Mouse (Mus musculus): ENCODE results near the gene Cfap77.

The Cfap77 gene

GRCm38 (mm10) chr2:29046151-29046550, 8.7 kb downstream of the Cfap77 start:
- no peak for DNase-seq

- no peak for DNase-seq
Measured at GRCm38 (mm10) chr2:29042124-29042523, 12.7 kb downstream of the Cfap77 start.

- DNase-seq, result no peak
Measured at GRCm38 (mm10) chr2:29041477-29041768, 13.4 kb downstream of the Cfap77 start.

GRCm38 (mm10) chr2:29040594-29041476, 14.0 kb downstream of the Cfap77 start:
- DNase-seq, result no peak

GRCm38 (mm10) chr2:29039741-29040140, 15.1 kb downstream of the Cfap77 start:
- DNase-seq, result no peak

- DNase-seq, result no peak
Measured at GRCm38 (mm10) chr2:29035698-29036097, 19.2 kb downstream of the Cfap77 start.

GRCm38 (mm10) chr2:29034542-29035475, 20.1 kb downstream of the Cfap77 start:
- DNase-seq, result no peak

GRCm38 (mm10) chr2:29031951-29032350, 22.9 kb downstream of the Cfap77 start:
- DNase-seq, result no peak

GRCm38 (mm10) chr2:29030048-29030734, 24.7 kb downstream of the Cfap77 start:
- peak; percentile 12 to 35 for DNase-seq

- DNase-seq, result peak; percentile 9 to 15
Measured at GRCm38 (mm10) chr2:29025284-29025683, 29.6 kb downstream of the Cfap77 start.

GRCm38 (mm10) chr2:29023001-29023400, 31.9 kb downstream of the Cfap77 start:
- no peak for DNase-seq

GRCm38 (mm10) chr2:29021025-29021424, 33.8 kb downstream of the Cfap77 start:
- no peak for DNase-seq

GRCm38 (mm10) chr2:29018680-29019079, 36.2 kb downstream of the Cfap77 start:
- no peak for DNase-seq

- peak; percentile 12 to 31 for DNase-seq
Measured at GRCm38 (mm10) chr2:29016599-29017587, 38.0 kb downstream of the Cfap77 start.

GRCm38 (mm10) chr2:29012523-29012922, 42.3 kb downstream of the Cfap77 start:
- DNase-seq, result no peak

- no peak for DNase-seq
Measured at GRCm38 (mm10) chr2:29007656-29008055, 47.2 kb downstream of the Cfap77 start.

GRCm38 (mm10) chr2:29006455-29007034, 48.3 kb downstream of the Cfap77 start:
- no peak for DNase-seq

GRCm38 (mm10) chr2:29004037-29004436, 50.8 kb downstream of the Cfap77 start:
- no peak for DNase-seq

- DNase-seq, result peak in 1 of 2 experiments; percentile 18
Measured at GRCm38 (mm10) chr2:28998246-28998645, 56.6 kb downstream of the Cfap77 start.

GRCm38 (mm10) chr2:28997161-28997834, 57.6 kb downstream of the Cfap77 start:
- peak in 1 of 2 experiments; percentile 14 for DNase-seq

GRCm38 (mm10) chr2:28995436-28995835, 59.4 kb downstream of the Cfap77 start:
- DNase-seq, result peak; percentile 14 to 25
